Mouse (Mus musculus) cerebellum, postnatal 14 days (tissue): Measurements from ENCODE around the gene Ndufa7.
"Not testable (repeated sequence)": the region's sequence is repeated elsewhere in the genome, so short reads cannot be mapped to it uniquely, and the experiment has no call there.

Experiments
- DNase-seq, 2 experiments: peaks; one replicate each; pipeline ENCODE4 v3.0.0; 2021; ENCODE audit warnings: mixed read lengths in 2 of 2

Ndufa7 gene

GRCm38 (mm10) chr17:33812475-33812874, 11.9 kb upstream of the Ndufa7 start:
- DNase-seq: no peak

DNA sequence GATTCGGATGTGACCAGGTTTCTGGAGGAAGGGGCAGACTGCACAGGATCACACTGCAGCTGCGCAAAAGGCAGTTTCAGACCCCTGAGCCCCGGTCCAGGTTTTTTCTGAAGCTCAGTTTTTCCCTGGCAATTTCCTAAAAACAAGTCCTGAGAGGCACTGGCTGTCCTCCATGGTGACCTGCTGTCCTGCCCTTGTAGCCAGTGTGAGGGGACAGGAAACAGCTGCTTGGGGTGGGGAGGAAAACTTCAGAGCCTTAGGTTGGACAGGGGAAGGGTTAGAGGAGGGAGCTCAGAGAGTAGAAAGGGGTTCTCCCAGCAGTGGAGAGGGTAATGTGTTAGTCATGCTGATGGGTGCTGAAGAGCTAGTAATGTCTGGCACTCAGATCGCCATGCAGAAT, 11.4 kb upstream of the Ndufa7 start:
- DNase-seq: no peak

GRCm38 (mm10) chr17:33815399-33815798, 9.0 kb upstream of the Ndufa7 start:
- no peak for DNase-seq

DNA sequence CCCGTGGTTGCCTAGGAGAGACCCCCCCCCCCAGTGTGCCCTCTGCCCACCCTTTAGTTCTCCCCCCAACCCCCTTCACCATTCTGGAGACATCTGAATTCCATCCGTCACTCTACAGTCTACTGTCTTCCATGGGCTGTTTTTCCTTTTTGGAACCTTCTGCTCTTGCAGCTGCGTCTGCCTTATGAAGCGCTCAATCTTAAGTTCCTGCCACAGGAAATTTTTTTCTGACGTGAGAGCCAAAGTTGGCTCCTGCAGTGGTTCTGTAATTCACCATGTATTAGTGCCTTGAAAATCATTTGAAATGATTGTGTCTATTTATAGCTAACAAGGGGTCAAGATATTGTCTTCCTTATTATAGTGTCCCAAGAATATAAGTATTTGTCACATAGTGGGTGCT, 7.8 kb upstream of the Ndufa7 start:
- no peak for DNase-seq

DNA sequence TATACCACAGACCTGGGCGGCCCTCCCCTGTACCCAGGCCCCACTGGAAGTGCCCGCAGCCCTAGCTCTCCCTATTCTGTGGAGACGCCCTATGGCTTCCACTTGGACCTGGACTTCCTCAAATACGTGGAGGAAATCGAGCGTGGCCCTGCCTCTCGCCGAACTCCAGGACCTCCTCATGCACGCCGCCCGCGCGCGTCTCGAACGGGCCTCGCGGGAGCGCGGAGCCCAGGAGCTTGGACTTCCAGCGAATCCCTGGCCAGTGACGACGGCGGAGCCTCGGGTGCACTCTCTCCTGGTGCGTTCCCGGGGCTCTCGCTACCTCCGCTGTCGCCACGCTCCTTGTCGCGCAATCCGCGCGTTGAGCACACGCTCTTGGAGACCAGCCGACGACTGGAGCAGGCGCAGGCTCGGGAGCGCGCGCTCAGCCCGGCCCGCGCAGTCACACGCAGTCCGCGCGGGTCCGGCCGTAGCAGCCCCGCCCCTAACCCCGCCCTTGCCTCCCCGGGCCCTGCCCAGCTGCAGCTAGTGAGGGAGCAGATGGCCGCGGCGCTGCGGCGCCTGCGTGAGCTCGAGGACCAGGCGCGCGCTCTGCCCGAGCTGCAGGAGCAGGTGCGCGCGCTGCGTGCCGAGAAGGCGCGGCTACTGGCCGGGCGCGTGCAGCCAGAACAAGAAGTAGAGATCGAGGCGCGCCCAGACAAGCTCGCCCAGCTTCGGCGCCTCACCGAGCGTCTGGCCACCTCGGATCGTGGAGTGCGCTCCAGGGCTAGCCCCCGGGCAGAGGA, 7.0 kb upstream of the Ndufa7 start:
- DNase-seq: peak; percentile 93 to 94

- DNase-seq: no peak
Measured at GRCm38 (mm10) chr17:33817969-33818643, 6.3 kb upstream of the Ndufa7 start.

DNA sequence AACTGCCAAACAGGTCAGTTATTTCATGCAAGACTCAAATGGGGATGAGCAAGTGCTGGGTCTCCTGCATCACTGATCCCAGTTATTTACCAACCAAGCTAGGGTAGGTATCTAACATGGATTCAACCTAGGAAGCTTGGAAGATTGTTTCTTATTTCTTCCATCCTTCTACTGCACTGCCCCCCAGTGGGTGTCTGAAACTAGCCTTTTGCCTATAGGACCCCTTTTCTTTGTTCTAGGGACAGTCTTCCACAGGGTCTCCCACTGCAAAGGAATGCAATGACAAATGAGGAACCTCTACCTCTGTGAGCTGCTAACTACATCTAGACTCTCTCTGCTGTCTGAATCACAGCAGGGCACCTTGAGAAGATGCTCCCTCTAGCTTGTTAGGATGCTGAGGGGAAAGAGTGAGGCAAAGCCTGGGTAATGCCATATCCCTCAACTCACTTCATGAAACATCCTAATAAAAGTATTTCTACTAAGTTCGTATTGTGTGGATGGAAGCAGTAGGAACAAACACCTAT, 1.9 kb upstream of the Ndufa7 start:
- no peak for DNase-seq

DNA sequence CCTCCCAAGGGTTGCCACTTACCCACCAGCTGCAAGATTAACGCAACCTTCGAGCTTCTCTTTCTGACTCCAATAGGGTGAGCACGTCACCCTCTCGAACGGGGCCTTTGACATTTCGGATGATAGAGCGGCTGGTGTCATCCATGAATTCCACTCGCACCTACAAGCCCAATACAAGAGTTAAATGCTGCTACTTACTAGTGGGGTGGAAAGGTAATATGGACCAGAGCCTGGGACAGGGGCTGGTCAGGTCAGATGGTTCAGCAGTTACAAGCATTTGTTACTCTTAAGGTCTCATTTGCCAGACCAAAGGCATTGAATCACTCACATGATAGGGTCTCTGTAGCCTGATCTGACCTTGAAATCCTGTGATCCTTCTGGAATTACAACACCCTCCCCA, 1.2 kb upstream of the Ndufa7 start:
- DNase-seq: not testable (repeated sequence)

- DNase-seq: not testable (repeated sequence)
Measured at GRCm38 (mm10) chr17:33824997-33825330, 592 bp downstream of the Ndufa7 start.

DNA sequence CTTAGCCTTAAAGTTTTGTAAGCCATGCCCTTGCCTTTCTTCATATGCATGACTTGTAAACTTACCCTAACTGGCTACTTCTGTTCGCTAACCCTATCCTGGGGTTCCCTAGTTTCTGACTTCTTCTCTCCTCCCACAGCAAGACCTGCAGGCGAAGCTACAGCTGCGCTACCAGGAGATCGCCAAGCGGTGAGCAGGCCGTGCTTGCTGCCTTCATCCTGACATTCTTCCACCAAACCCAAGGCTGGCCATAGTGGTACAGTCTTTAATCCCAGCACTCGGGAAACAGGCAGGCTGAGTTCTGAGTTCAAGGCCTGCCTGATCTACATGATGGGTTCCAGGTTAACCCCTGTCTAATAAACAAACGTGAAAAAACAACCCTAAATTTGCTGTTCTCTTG, 1.1 kb downstream of the Ndufa7 start:
- DNase-seq: no peak

DNA sequence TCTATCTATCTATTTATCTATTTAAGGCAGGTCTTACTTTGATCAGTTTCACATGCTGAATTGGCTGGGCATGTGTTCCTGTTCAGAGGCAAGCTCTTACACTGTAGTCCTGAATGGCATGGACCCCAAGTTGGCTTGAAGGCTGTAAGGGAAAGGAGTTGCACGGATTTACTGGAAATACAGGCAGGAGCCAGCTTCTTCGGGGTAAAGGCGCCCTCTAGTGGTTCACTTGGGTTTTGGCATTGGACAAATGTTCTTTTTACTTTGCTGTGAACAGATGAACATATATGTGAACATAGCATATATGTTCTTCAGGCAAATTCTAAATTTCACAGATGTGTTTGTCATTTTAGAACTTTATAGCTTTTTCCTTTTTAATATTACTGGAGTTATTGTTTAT, 2.5 kb downstream of the Ndufa7 start:
- peak; percentile 83 to 86 for DNase-seq

DNA sequence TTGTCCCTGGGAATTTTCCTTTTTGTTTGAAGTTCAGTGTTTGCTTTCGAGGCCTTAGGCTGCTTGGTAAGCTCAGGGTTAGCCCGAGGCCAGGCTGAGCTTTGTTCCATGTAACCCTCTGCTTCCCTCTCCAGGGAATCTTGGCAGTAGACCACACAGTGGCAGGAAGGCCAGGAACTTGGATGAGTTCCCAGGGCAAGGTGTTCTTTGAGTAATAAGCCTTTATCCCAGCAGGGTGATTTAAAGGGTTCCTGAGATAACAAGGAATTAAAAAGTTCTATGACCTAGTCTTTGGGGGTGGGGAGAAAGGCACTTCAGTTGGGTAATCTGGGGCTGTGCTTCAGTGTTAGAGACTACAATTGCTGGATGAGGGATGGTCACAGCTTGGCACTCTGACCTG, 4.5 kb downstream of the Ndufa7 start:
- DNase-seq: peak; percentile 46 to 66

DNA sequence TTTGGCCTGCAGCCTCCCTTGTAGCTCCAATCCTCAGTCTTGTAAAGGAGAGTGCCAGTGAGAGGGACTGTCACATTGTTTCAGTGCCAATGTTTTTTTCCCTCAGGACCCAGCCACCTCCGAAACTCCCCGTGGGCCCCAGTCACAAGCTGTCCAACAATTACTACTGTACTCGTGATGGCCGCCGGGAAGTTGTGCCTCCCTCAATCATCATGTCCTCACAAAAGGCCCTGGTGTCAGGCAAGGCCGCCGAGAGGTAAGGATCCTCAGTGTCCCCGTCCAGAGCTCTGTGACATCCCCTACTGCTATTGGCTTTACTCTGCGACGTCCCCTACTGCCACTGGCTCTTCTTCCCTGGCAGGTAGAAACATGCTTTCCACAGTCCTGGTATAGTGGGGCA, 5.2 kb downstream of the Ndufa7 start:
- DNase-seq: no peak

DNA sequence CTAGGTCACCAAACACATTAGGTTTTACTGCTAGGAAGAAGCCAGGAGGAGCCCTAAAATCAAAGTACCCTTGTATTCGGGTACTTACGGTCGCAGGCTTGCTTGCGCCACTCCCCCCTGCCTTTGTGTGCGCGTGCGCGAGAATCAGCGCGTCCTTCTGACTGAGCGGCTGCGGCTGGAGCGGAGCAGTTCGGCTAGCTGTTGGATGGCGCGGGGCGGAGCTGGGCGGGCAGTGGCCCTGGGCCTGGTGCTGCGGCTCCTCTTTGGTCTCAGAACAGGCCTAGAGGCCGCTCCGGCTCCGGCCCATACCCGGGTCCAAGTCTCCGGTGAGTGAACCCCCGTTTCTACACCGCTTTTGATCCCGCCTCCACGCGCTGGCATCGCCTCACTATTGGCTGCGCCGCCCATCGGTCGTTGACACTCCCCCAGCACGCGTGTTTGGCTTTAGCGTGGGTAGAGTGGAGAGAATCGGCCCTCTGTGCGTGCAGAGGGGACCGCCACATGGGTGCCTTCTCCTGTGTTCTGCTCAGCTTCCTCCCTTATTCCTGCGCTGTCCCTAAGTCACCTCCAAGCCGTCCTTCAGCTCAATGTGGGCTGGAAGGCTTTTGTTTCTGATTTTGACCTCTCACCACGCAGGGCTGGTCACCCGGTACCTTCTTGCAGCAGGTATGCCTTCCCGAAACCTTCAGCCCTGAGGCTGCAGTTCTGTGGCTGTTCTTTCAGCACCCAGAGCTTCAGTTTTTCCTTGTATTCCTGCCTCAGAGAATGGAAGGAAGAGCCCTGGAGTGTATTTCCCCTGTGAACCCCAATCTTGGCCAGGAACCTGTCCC, 18.8 kb downstream of the Ndufa7 start, which contains the start of gene Cd320:
Gene Cd320, plus strand, starts transcription at position 126 of the 830 bp plus-strand sequence.
- peak; percentile 94 to 95 for DNase-seq

DNA sequence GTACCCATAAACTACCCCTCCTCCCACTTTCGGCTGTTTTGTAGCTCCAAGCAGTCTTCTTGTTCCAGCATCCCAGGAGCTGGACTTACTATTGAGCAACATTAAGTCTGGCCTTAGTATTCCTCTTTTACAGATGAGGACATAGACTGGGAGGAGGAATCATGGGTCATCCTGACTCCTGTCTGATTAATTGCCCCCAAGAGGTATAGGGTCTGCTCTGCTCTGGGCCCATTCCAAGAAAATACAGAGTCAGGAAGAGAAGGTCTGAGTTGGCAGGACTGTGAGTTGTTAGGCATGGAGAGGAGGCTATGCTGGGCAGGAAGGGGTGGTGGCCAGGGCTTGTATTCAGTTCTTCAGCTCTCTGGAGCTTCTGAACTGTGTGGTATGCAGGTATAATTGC, 19.8 kb downstream of the Ndufa7 start:
- DNase-seq: no peak

- no peak for DNase-seq
Measured at GRCm38 (mm10) chr17:33848139-33848538, 23.8 kb downstream of the Ndufa7 start.

DNA sequence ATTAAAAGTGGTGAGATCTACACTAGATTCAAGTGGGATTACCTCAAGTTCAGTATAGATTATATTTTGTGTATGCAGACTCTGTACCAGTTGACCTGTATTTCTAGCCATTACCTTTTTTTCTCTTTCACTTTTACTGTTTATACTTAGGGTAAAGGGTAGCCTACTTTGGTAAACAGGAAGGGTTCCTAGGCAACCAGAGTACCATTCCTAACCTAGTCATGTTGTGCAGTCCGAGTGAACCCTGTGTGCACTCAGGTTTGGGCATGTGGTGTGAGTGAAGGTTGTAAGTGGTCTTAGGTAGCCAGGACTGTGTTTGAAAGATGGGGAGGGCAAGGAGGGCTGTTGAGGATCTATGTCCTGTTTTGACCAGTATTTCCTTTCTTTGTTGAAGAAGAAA, 27.0 kb downstream of the Ndufa7 start:
- no peak for DNase-seq

DNA sequence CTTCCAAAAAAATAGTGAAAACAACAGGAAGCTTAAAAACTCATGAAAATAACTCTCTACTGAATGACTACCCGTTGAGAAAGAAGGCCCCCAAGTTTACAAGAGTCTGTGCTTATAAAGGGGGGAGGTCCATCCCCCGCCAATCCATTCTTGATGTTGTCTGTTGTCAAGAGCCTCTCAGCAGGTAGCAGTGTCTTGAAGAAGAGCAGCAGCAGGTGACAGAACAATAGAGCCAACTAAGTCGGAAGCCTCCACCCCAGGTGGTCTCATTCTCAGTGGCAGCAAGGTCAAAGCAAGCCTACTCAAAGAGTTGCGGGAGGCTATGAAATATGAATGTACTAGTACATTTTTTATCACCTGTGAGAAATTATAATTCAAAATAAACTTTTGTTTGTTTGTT, 33.4 kb downstream of the Ndufa7 start:
- DNase-seq: no peak

DNA sequence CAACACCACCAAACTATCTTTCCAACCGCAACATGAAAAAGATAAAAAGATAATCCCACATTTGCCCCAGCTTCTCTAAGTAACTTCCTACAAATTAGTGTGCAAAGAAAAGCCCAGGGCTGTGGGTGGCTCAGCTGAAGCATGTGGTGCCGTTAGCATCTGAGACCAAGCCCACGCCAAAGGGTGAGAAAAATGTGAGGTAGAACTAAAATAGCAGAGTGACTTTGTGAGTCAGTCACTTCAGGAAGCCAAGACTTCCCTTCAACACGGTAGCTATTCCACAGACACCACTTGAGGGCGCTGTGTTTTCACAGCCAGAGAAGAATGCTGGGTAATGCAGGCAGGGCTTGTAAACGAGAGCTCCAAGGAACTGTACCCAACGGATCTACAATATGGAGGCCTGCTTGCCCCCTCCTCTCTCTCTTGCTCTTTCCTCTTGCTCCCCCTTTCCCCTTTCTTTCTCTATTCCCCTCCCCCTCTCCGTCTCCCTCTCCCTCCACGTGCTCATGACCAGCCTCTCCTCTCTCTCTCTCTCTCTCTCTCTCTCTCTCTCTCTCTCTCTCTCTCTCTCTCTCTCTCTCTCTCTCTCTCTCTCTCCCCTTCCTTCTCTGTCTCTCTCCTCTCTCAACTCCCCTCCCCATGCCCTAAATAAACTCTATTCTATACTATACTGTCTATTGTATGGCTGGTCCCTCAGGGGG, 41.1 kb downstream of the Ndufa7 start:
- DNase-seq: peak; percentile 13 to 54

- not testable (repeated sequence) for DNase-seq
Measured at GRCm38 (mm10) chr17:33873537-33873936, 49.2 kb downstream of the Ndufa7 start, which contains the start of gene Gm7029. Gene Gm7029, plus strand, starts transcription at chr17:33873837.

GRCm38 (mm10) chr17:33874411-33874810, 50.0 kb downstream of the Ndufa7 start:
- peak; percentile 36 to 52 for DNase-seq

DNA sequence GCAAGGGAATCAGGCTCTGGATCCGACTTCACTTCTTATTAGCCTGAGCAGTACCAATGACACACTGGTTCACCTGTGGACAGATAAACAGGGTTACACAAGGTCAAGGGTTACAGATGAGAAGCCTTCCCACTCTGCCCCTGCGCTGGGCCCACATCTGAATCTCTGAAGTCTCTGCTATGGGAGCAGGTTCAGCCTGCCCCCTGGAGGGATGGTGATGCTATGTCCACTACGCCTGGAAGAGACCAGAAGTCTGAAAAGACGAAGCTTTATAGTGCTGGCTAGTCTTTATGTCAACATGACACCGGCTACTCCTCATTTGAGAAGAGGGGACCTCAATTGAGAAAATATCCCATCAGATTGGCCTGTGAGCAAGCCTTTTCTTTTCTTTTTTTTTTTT, 51.4 kb downstream of the Ndufa7 start:
- DNase-seq: not testable (repeated sequence)

- DNase-seq: not testable (repeated sequence)
Measured at GRCm38 (mm10) chr17:33884320-33884719, 59.9 kb downstream of the Ndufa7 start.
